Mouse (Mus musculus) cerebellum, adult 11 months (tissue): ENCODE results near the gene Zbtb48.
"Not testable (repeated sequence)": the region's sequence is repeated elsewhere in the genome, so short reads cannot be mapped to it uniquely, and the experiment has no call there.

ENCODE experiments used
- DNase-seq: peaks from one replicate; pipeline ENCODE4 v3.0.0; 2022

Zbtb48 gene

GRCm38 (mm10) chr4:152027524-152027923 lies at the start of gene Zbtb48:
TSS of gene Zbtb48 (minus strand) at chr4:152027671.
- peak; percentile 95 for DNase-seq

GRCm38 (mm10) chr4:152077191-152077590 lies 49.7 kb upstream of the Zbtb48 start:
- no peak for DNase-seq

GRCm38 (mm10) chr4:152074548-152074947 lies 47.1 kb upstream of the Zbtb48 start:
- DNase-seq, result no peak

- no peak for DNase-seq
Observed at GRCm38 (mm10) chr4:152073715-152074114, 46.2 kb upstream of the Zbtb48 start.

- no peak for DNase-seq
Observed at GRCm38 (mm10) chr4:152072655-152073054, 45.2 kb upstream of the Zbtb48 start.

GRCm38 (mm10) chr4:152072121-152072601 lies 44.7 kb upstream of the Zbtb48 start, which contains the start of gene Plekhg5:
TSS of gene Plekhg5 (plus strand) at chr4:152072498.
- no peak for DNase-seq

DNA sequence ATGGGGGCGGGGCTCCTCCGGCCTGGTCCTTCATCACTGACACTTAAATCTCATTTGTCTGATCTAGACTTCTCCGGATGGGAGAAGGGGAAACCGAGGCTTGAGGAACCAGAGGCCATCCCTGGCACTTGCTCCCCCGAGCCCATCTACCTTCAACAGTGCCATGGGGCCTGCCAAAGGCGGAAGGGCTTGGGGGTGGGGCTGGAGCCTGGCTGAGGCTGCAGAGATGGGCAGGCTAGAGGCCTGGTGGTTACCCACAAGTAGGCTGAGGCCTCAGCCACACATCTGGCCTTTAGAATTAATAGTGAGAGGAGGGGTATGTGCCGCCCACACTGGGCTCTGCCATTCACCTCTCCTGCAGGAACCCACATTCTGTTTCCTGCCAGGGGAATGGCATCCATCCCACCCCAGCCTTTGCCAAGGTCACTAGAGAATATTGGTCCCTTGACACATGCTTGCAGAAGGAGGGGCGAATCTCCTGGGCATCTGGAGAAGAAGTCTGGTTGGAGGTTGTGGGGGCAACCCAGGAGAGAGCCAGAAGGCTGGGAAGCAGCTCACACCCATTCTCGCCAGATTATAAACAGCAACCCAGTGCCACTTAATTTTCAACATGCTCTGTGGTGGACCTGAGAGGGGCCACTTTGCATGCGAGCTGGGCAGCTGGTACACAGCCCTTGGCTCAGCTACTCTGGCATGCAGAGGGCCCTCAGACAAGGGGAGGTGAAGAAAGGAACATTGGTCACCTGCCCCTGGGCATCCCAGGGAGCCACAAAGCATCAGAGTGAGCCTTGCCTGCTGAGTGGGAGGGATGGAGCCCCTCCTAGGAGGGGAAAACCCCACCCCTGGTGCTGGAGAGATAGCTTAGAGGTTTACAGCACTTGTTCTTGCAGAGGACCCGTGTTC lies 43.3 kb upstream of the Zbtb48 start:
- no peak for DNase-seq

DNA sequence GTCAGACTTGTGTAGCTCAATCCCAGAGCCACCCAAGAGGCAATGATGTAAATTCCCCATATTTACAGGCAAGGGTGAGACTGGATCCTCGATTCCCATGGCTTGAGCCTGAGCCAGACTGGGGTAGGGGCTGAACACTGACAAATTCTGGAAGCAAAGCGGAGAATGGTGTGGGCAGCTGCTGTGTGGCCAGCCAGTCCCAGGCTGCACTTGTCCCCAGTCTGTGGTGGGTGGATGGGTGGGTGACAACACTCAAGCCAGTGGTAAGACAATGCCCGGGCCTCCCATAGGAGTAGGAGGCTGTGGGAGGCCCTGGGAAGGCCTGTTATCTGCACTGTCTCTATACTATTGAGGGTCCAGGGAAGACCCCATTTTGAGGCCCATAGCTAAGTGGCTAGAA lies 41.8 kb upstream of the Zbtb48 start:
- DNase-seq, result no peak

GRCm38 (mm10) chr4:152068166-152068724 lies 40.8 kb upstream of the Zbtb48 start:
- no peak for DNase-seq

GRCm38 (mm10) chr4:152067280-152067679 lies 39.8 kb upstream of the Zbtb48 start:
- no peak for DNase-seq

DNA sequence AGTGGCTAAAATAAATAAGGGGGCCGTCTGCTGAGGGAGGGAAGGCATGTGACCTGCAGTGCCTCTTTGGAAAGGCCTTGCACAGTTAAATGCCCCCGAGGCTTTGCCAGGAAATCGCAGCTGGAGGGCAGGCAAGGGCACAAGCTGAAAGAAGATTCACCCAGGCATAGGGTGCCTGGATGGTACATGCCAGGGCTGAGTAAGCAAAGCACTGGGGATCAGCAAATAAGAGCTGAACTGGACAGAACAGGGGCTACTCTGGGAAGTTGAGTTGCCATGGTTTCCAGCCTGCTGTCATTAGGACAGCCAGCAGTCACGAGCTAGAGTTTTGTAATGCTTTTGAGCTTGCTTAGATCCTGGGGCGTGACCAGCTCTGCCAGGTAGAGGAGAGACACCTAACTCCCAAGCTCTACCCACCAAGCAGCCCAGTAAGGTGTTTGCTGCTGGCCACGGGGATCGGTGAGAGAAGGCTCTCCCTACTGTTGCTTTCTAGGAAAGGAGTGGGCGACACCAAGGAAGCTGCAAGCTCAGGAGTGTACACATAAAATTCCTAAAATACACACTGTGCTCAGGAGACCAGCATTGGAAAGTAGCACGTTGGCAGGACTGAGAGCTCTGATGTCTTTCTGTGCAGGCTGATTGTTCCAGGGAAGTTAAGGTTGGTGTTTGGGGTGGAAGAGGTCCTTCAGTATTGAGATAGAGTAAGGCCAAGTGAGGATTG lies 35.1 kb upstream of the Zbtb48 start:
- no peak for DNase-seq

DNA sequence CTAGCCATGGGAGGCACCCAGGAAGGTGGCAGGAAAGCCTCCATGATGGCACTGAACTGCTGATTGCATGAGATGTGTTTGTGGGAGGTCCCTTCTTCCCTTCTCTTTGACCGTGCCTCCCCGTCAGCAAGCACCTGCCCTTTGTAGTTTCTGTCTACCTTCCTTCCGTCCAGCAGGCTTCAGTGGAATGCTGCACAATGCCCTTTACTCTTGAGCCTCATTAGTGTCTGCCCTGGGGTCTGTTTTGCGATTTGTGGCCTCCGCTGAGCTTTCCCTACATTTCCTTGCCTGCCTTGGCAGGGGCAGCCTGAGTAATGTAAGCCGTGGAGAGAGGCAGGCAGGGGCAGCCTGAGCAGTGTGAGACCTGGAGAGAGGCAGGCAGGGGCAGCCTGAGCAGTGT lies 17.1 kb upstream of the Zbtb48 start:
- DNase-seq, result no peak

DNA sequence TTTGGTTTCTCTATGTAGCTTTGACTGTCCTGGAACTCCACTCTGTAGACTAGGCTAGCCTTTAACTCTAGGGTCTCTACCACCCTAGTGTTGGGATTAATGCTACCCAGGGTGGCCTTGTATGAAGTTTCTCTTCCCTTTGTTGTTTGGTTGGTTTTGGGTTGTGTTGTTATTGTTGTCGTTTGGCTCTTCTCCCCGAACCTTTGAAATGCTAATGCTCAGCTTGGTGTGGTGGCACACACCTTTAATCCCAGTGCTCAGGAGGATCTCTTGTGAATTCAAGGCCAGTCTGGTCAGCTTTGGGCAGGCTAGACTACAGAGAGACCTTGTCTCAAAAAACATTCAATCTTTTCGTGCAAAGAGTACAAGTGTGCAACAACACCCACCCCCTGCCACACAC lies 15.7 kb upstream of the Zbtb48 start:
- DNase-seq, result no peak

DNA sequence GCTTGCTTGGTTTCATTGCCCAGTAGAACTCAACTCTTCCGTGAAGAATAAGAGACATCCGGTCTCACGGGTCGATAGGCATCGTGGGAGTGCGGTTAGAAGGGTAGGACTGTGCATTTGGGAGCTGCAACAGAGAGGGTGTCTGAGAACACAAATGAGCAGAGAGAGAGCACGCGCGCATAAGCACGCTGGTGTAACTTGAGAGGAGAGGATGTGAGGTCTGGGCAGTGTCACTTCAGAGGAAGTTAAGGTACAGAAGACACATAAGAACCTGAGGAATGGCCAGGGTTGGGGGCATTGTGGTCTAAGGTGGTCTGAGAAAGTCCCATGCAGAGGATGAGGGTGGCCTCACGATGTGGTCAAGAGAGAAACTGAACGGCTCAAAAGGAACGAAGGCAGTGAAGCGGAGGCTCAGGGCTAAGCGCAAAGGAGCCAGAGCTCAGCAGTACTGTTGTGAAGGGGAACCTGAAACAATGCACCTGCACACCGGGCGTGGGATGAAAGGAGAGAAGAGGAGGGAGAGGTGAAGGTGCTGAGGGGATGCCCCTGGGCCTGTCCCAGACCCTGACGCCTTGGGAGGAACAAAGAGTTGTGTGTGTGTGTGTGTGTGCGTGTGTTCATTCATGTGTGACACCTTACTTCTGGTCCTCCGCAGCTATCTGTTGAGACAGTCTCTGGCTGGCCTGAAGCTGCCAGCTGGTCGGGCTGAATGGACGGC lies 14.6 kb upstream of the Zbtb48 start:
- no peak for DNase-seq

DNA sequence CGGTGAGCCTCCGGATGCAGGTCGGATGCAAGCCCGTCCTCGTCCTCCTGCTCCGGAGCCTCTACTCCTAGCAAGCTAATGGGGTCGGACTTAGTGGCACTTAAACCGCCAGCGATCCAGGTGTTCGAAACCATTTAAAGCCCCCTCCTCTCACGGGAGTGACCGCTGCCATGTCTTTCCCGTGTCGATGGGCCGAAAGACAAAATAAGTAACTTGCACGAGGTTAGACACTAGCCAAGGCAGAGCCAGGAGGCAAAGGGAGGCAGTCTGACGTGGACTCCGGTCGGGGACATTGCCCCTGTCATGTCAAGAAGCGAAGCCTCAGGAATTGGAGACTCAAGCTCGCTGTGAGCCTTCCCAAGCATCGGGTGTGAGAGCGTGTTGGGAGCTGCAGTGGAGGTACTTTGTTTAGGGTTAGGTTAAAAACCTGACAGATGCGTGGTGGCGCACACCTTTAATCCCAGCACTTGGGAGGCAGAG lies 12.4 kb upstream of the Zbtb48 start:
- no peak for DNase-seq

DNA sequence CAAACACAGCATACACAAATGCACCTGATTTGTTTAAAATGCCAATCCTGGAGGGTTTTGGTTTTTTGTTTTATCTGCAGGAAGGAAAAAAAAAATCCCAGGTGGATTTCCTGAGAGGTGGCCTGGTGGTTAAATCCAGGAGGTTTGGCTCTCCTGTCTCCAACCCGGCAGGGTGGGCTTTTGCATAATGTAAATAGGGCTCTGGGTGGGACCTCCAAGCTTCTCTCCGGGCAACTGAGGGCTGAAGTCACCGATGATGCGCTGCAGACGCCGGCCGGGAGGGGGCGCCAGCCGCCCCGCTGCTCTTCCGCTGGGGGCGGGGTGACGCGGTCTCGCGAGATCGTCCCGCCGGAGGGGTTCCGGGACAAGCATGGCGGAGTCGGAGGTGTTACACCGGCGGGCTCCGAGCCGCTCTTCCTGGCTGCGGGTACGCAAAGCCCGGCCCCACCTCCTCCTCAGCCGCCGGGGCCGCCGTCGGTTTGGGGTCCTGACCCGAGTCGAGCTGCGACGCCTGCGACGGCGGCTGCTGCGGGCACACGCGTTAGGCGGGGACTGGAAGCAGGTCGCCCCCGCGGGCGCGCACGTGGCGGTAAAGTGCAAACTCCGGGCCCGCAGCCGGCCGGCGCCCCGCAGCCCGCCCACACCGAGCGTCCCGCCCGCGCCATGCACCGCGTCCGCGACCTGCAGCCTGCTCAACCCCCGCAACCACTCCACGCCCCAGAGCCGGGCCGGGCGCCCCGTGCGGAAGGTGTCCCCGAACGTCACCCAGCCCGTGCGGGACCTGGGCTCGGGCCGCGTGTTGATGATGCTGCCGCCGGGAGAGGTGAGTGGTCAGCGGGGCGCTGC lies 11.7 kb upstream of the Zbtb48 start, which contains the start of gene Nol9:
Nol9 (plus strand) TSS at position 337 of the 846 bp plus-strand sequence.
- DNase-seq, result peak; percentile 91

DNA sequence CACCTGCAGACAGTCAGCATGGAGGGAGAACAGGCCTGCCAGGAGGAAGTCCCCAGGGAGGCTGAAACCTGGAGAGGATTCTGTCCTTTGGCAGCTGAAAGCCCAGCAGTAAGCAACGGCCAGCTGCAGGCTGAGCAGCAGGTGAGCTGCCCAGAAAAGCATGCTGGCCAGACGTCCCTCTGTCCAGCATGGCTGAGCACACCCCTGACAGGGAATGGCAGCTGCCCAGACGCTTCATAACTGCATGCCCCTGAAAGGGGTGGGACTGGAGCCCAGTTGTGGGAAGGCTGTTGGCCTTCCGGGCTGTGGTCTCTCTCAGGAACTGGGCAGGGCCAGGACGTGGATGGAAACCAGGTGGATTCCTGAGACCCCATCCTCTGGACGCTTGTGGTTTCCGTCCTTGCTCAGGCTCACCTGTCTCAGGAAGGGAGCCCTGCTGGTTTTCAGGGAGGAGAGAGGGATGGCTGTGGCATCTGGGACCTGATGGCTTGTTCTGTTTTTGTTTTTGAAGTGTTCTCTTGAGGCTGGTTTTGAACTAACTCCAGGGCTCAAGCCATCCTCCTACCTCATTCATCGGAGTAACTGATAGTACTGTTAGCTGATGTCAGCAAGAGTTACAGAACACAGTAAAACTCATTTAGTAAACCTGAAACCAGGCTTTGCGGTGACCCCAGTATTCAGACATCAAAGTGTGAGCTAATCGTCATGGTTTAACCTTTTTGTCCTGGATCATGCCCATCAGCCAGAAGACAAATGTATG lies 10.9 kb upstream of the Zbtb48 start, which contains the start of gene Tas1r1:
Tas1r1 (minus strand) TSS at position 344 of the 760 bp plus-strand sequence.
- DNase-seq, result no peak

DNA sequence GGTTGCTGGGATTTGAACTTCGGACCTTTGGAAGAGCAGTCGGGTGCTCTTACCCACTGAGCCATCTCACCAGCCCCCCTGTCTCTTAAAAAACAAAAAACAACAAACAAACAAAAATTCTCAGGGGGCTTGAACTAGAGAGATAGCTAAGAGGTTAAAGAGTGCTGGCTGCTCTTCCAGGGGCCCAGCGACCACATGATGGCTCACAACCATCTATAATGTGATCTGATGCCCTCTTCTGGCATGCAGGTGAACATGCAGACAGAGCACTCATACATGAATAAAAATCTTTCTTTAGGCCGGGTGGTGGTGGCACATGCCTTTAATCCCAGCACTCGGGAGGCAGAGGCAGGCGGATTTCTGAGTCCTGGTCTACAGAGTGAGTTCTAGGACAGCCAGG lies 9.0 kb upstream of the Zbtb48 start:
- DNase-seq, result not testable (repeated sequence)

DNA sequence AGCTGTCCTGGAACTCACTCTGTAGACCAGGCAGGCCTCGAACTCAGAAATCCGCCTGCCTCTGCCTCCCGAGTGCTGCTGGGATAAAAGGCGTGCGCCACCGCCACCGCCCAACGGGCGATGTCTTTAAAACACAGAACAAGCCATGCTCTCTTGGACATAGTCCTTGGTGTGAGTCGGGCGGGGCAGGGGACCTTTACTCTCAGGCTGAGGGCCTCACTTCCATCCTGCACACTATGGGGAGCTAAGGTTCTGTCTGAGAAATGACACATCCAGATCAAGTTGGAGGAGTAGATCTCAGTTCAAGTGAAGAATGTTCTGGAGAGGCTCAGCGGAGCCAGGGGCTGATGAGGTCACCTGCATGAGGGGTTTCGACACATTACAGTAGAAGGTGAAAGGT lies 5.5 kb upstream of the Zbtb48 start:
- no peak for DNase-seq

DNA sequence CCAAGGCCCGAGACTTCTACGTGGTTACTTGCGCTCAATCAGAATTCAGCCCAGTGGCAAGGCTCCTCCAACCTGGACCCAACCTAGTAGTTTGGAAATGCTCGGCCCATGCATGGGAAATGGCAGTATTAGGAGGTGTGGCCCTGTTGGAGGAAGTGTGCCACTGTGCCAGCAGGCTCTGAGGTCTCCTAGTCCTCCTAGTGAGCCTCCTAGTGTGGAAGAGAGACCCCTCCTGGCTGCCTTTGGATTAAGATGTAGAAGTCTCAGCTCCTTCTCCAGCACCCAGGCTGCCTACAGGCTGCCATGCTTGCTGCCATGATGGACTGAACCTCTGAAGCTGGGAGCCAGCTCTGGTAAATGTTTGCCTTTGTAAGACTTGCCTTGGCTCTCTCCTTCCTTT lies 2.5 kb upstream of the Zbtb48 start:
- no peak for DNase-seq

DNA sequence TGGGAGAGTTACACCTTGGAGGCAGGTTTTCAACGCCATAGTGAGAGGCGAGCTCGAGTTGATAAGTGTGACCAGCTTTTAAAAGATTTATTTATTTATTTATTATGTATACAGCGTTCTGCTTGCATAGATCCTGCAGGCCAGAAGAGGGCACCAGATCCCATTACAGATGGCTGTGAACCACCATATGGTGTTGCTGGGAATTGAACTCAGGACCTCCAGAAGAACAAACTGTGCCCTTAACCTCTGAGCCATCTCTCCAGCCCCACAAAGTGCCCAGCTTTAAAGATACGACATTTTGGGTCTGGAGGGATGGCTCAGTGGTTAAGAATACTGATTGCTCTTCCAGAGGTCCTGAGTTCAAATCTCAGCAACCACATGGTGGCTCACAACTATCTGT lies 1.6 kb upstream of the Zbtb48 start:
- peak; percentile 18 for DNase-seq
